Mouse (Mus musculus): ENCODE data around the gene Sycp1.

DNA sequence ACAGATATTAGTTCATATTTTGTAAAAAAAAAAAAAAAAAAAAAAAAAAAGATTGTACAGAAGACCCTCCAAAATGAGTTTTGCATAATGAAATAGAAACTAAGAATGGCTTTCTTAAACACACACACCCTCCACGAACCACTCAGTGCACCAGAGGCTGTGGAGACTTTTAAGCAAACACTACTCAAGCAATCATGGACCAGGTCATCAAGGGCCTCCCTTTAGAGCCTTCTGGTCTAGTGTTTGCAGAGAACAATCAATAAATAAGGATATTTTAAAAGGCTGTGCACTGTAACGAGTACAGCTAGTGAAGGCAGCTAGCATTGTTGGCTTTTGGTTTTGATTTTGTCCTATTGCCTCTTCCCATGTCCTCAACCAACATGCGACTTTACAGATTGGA is 10.4 kb upstream of the Sycp1 start:
- TF ChIP-seq CTCF (IDR thresholded peaks at IDR 0.05; ENCODE audit: insufficient read depth, low read length) (no peak), POLR2A (IDR thresholded peaks at IDR 0.05; ENCODE audit: borderline replicate concordance, extremely low read depth, low read depth, low read length) (no peak)
